Mouse (Mus musculus) embryo, embryonic 11 days (tissue): ENCODE measurements around the gene Fyb.

Source experiments
- DNase-seq: peaks from one replicate; pipeline ENCODE4 v3.0.0-alpha.2; 2015

The Fyb gene

GRCm38 (mm10) chr15:6666072-6666471, 143.4 kb downstream of the Fyb start:
- DNase-seq = no peak

GRCm38 (mm10) chr15:6668793-6669437, 146.3 kb downstream of the Fyb start:
- no peak for DNase-seq

- DNase-seq = no peak
Measured at GRCm38 (mm10) chr15:6678479-6678878, 155.8 kb downstream of the Fyb start.

GRCm38 (mm10) chr15:6702164-6702563, 179.5 kb downstream of the Fyb start:
- no peak for DNase-seq

GRCm38 (mm10) chr15:6705351-6705901, 182.8 kb downstream of the Fyb start:
- no peak for DNase-seq

- peak; percentile 86 for DNase-seq
Measured at GRCm38 (mm10) chr15:6707551-6707935, 184.9 kb downstream of the Fyb start.

- peak; percentile 95 for DNase-seq
Measured at GRCm38 (mm10) chr15:6707936-6708525, 185.4 kb downstream of the Fyb start, which contains the start of gene Rictor. Gene Rictor (plus strand): TSS chr15:6708379.

GRCm38 (mm10) chr15:6708526-6709441, 186.1 kb downstream of the Fyb start:
- peak; percentile 64 for DNase-seq

- DNase-seq = no peak
Measured at GRCm38 (mm10) chr15:6709618-6710017, 187.0 kb downstream of the Fyb start.

GRCm38 (mm10) chr15:6710341-6710740, 187.7 kb downstream of the Fyb start:
- no peak for DNase-seq

- no peak for DNase-seq
Measured at GRCm38 (mm10) chr15:6711226-6711625, 188.6 kb downstream of the Fyb start.
